Mouse (Mus musculus): Measurements from ENCODE around the gene Gm21992. TPM values are rescaled to one million over a fixed set of nuclear protein-coding genes. Genes with fewer than 3 reads are reported as not detected.

Gm21992 gene
- total and polyA plus RNA-seq, 3 experiments: 10.8 to 21.9 TPM; not detected in 1

DNA sequence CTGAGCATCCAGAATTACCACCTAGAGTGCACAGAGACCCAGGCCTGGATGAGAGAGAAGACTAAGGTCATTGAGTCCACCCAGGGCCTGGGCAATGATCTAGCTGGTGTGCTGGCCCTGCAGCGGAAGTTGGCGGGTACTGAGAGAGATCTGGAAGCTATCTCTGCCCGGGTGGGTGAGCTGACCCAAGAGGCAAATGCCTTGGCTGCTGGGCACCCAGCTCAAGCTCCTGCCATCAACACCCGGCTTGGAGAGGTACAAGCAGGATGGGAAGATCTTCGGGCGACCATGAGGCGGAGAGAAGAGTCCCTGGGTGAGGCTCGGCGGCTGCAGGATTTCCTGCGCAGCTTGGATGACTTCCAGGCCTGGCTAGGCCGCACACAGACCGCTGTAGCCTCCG lies 73.5 kb downstream of the Gm21992 start:
- no peaks in the 10 kb centered on the region for H3K27me3 ChIP-seq (ENCODE audit: control insufficient read depth in 1 of 2, insufficient read depth in 2 of 2, low read length in 2 of 2)
- H3K4me3 ChIP-seq (ENCODE audit: control insufficient read depth in 1 of 2, insufficient read depth in 1 of 2, low read depth in 2 of 2, low read length in 2 of 2): no peak overlapping the region
- no peaks in the 10 kb centered on the region for H3K9me3 ChIP-seq (replicated peaks; ENCODE audit: insufficient read depth, low read length)
- TF ChIP-seq HCFC1 (IDR thresholded peaks at IDR 0.05; ENCODE audit: low read depth, low read length) (no peak), POLR2AphosphoS5 (IDR thresholded peaks at IDR 0.05; ENCODE audit: borderline replicate concordance, low read depth, low read length) (no peak), NELFE (IDR thresholded peaks at IDR 0.05; ENCODE audit: low read depth, low read length) (no peak), RAD21 (IDR thresholded peaks at IDR 0.05; ENCODE audit: low read depth, low read length) (no peak), POLR2AphosphoS2 (IDR thresholded peaks at IDR 0.05; ENCODE audit: low read length) (no peak), USF2 (IDR thresholded peaks at IDR 0.05; ENCODE audit: borderline replicate concordance in 1 of 2, insufficient read depth in 1 of 2, low read depth in 1 of 2, low read length in 2 of 2) (no peak), SIN3A (IDR thresholded peaks at IDR 0.05; ENCODE audit: low read length) (no peak), E2F4 (IDR thresholded peaks at IDR 0.05; ENCODE audit: borderline replicate concordance, low read depth, low read length) (no peak), ZNF384 (IDR thresholded peaks at IDR 0.05; ENCODE audit: low read depth, low read length) (no peak), TBP (IDR thresholded peaks at IDR 0.05; ENCODE audit: low read depth, low read length) (no peak), ZKSCAN1 (IDR thresholded peaks at IDR 0.05; ENCODE audit: low read depth, low read length) (no peak), BHLHE40 (IDR thresholded peaks at IDR 0.05; ENCODE audit: borderline replicate concordance, low read depth, low read length) (no peak)
- H3K36me3 ChIP-seq (ENCODE audit: control insufficient read depth in 1 of 2, insufficient read depth in 2 of 2, low read length in 2 of 2): no peaks in the 10 kb centered on the region
- DNase-seq (ENCODE audit: low read depth, low spot score): no peak
- no peak overlapping the region for H3K9ac ChIP-seq (ENCODE audit: control insufficient read depth, low read depth, low read length, poor library complexity, severe bottlenecking)
- no peaks in the 10 kb centered on the region for H3K4me1 ChIP-seq (ENCODE audit: control insufficient read depth in 1 of 2, insufficient read depth in 2 of 2, low read length in 2 of 2)
- H3K79me2 ChIP-seq (ENCODE audit: control insufficient read depth, insufficient read depth, low read length, poor library complexity): no peaks in the 10 kb centered on the region
- H3K27ac ChIP-seq (ENCODE audit: control insufficient read depth, low read depth, low read length): no peak overlapping the region

DNA sequence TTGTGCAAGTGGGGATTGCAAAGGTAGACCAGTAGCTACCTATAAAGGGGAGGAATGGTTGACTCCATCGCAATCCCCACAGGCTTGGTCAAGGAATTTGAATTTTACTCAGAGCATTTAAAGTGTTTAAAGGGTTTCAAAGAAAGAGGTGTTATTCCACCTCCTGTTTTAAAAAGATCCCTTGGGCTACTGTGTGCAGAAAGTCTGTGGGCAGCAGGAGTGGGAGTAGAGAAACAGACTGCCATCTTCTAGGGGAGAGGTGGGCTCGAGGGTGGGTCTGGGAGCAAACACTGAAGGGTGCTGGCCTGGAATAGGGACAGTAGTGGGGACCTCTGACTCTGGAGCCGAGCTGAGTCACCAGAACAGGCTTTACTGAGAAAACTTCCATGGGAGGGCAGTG lies 78.4 kb downstream of the Gm21992 start:
- H3K9ac ChIP-seq (ENCODE audit: control insufficient read depth, low read depth, low read length, poor library complexity, severe bottlenecking): no peak overlapping the region
- H3K79me2 ChIP-seq (ENCODE audit: control insufficient read depth, insufficient read depth, low read length, poor library complexity): no peaks in the 10 kb centered on the region
- H3K9me3 ChIP-seq (replicated peaks; ENCODE audit: insufficient read depth, low read length): no peaks in the 10 kb centered on the region
- DNase-seq (ENCODE audit: low read depth, low spot score): no peak
- no peak overlapping the region for H3K27ac ChIP-seq (ENCODE audit: control insufficient read depth, low read depth, low read length)
- no peaks in the 10 kb centered on the region for H3K4me1 ChIP-seq (ENCODE audit: control insufficient read depth in 1 of 2, insufficient read depth in 2 of 2, low read length in 2 of 2)
- no peak overlapping the region for H3K4me3 ChIP-seq (ENCODE audit: control insufficient read depth in 1 of 2, insufficient read depth in 1 of 2, low read depth in 2 of 2, low read length in 2 of 2)
- no peak for TF ChIP-seq KAT2A (conservative IDR thresholded peaks at IDR 0.05; ENCODE audit: low read depth, low read length)
- no peak for TF ChIP-seq TAL1 (IDR thresholded peaks at IDR 0.05; ENCODE audit: low read length)
- TF ChIP-seq MYB (IDR thresholded peaks at IDR 0.05; ENCODE audit: low read depth, low read length): no peak
- no peak for TF ChIP-seq POLR2AphosphoS2 (IDR thresholded peaks at IDR 0.05; ENCODE audit: low read length)
- no peak for TF ChIP-seq MAFK (IDR thresholded peaks at IDR 0.05; ENCODE audit: borderline replicate concordance, low read depth, low read length)
- TF ChIP-seq ZNF384 (IDR thresholded peaks at IDR 0.05; ENCODE audit: low read depth, low read length): no peak
- TF ChIP-seq CTCF (IDR thresholded peaks at IDR 0.05 in 2 of 3, conservative IDR thresholded peaks at IDR 0.05 in 1 of 3; ENCODE audit: control insufficient read depth in 1 of 3, insufficient read depth in 1 of 3, low read depth in 2 of 3, low read length in 3 of 3, poor library complexity in 1 of 3, severe bottlenecking in 1 of 3): no peak
- no peak for TF ChIP-seq USF2 (IDR thresholded peaks at IDR 0.05; ENCODE audit: borderline replicate concordance in 1 of 2, insufficient read depth in 1 of 2, low read depth in 1 of 2, low read length in 2 of 2)
- TF ChIP-seq RCOR1 (IDR thresholded peaks at IDR 0.05; ENCODE audit: low read depth, low read length): no peak
- TF ChIP-seq POLR2AphosphoS5 (IDR thresholded peaks at IDR 0.05; ENCODE audit: borderline replicate concordance, low read depth, low read length): no peak
- no peak for TF ChIP-seq MEF2A (IDR thresholded peaks at IDR 0.05; ENCODE audit: extremely low read depth, insufficient replicate concordance, low read depth, low read length, poor library complexity, severe bottlenecking)
- TF ChIP-seq ZKSCAN1 (IDR thresholded peaks at IDR 0.05; ENCODE audit: low read depth, low read length): no peak
- no peak for TF ChIP-seq POLR2A (IDR thresholded peaks at IDR 0.05; ENCODE audit: control insufficient read depth in 1 of 2, insufficient read depth in 1 of 2, low read depth in 1 of 2, low read length in 2 of 2, poor library complexity in 1 of 2)
- TF ChIP-seq TBP (IDR thresholded peaks at IDR 0.05; ENCODE audit: low read depth, low read length): no peak
- no peak for TF ChIP-seq USF1 (IDR thresholded peaks at IDR 0.05; ENCODE audit: low read depth, low read length)
- no peak for TF ChIP-seq MXI1 (IDR thresholded peaks at IDR 0.05; ENCODE audit: low read depth, low read length)
- TF ChIP-seq MAZ (IDR thresholded peaks at IDR 0.05; ENCODE audit: low read depth, low read length): no peak
- H3K36me3 ChIP-seq (ENCODE audit: control insufficient read depth in 1 of 2, insufficient read depth in 2 of 2, low read length in 2 of 2): no peaks in the 10 kb centered on the region
- no peaks in the 10 kb centered on the region for H3K27me3 ChIP-seq (ENCODE audit: control insufficient read depth in 1 of 2, insufficient read depth in 2 of 2, low read length in 2 of 2)
